Mouse (Mus musculus) cortical plate, adult 2 months (tissue): ENCODE results near the gene Abca13.

ENCODE experiments used
- CTCF ChIP-seq: fragments of 200-500 bp; IDR thresholded peaks from 2 replicates; pipeline ENCODE4 v1.5.1; 2011; ENCODE audit warnings: mild to moderate bottlenecking, control low read depth, low read length; ENCODE audit not compliant: insufficient read depth; ENCODE audit errors: extremely low read depth
- POLR2A ChIP-seq: fragments of 200-500 bp; IDR thresholded peaks from 2 replicates; pipeline ENCODE4 v1.6.1; 2011; ENCODE audit warnings: mild to moderate bottlenecking, low read length, control low read depth; ENCODE audit not compliant: insufficient read depth; ENCODE audit errors: extremely low read depth

DNA sequence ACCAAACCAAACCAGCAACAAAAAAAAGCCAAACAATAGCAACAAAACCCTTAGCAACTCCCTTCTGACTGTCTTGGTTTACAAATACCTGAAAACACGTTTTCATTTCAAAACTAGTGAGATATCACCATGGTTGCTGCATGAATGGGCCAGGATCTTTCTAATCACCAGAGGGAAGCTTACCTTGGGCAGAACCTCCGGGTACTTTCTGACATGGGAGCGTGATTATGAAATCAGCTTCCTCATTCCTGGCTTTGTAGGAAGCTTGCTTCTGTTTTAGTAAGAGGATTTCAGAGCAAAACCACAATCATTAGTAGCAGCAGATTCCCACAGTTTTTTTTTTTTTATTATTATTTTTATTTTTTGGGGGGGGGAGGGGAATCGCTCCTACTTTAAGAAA lies 34.7 kb downstream of the Abca13 start:
- TF ChIP-seq CTCF (no peak), POLR2A (no peak)
